Mouse (Mus musculus): ENCODE data around the gene Gm6034.
"Not testable (repeated sequence)": the region's sequence is repeated elsewhere in the genome, so short reads cannot be mapped to it uniquely, and the experiment has no call there.

The Gm6034 gene

GRCm38 (mm10) chr17:36022922-36023321 is 19.8 kb upstream of the Gm6034 start:
- no peak for DNase-seq (ENCODE audit: low read depth)

- DNase-seq (ENCODE audit: low read depth), result peak; percentile 63
Measured at GRCm38 (mm10) chr17:36023710-36024654, 18.8 kb upstream of the Gm6034 start.

- no peak for DNase-seq (ENCODE audit: low read depth)
Measured at GRCm38 (mm10) chr17:36025197-36025596, 17.6 kb upstream of the Gm6034 start.

- DNase-seq (ENCODE audit: low read depth), result no peak
Measured at GRCm38 (mm10) chr17:36025901-36026300, 16.9 kb upstream of the Gm6034 start.

- no peak for DNase-seq (ENCODE audit: low read depth)
Measured at GRCm38 (mm10) chr17:36027663-36028062, 15.1 kb upstream of the Gm6034 start.

- no peak for DNase-seq (ENCODE audit: low read depth)
Measured at GRCm38 (mm10) chr17:36028879-36029619, 13.7 kb upstream of the Gm6034 start.

- not testable (repeated sequence) for DNase-seq (ENCODE audit: low read depth)
Measured at GRCm38 (mm10) chr17:36030046-36030702, 12.6 kb upstream of the Gm6034 start.

GRCm38 (mm10) chr17:36030703-36031582 is 11.8 kb upstream of the Gm6034 start:
- not testable (repeated sequence) for DNase-seq (ENCODE audit: low read depth)

GRCm38 (mm10) chr17:36031583-36032331 is 11.0 kb upstream of the Gm6034 start:
- DNase-seq (ENCODE audit: low read depth), result peak; percentile 72

GRCm38 (mm10) chr17:36032351-36032875 is 10.3 kb upstream of the Gm6034 start, which contains the start of gene H2-T23:
H2-T23 (minus strand) TSS chr17:36032855.
- peak; percentile 84 for DNase-seq (ENCODE audit: low read depth)

GRCm38 (mm10) chr17:36034524-36034923 is 8.2 kb upstream of the Gm6034 start:
- DNase-seq (ENCODE audit: low read depth), result not testable (repeated sequence)

GRCm38 (mm10) chr17:36035010-36035638 is 7.6 kb upstream of the Gm6034 start:
- DNase-seq (ENCODE audit: low read depth), result peak; percentile 76

- DNase-seq (ENCODE audit: low read depth), result peak; percentile 27
Measured at GRCm38 (mm10) chr17:36036126-36036525, 6.6 kb upstream of the Gm6034 start.

- not testable (repeated sequence) for DNase-seq (ENCODE audit: low read depth)
Measured at GRCm38 (mm10) chr17:36040604-36041003, 2.2 kb upstream of the Gm6034 start.

GRCm38 (mm10) chr17:36042055-36042454 is 706 bp upstream of the Gm6034 start:
- DNase-seq (ENCODE audit: low read depth), result not testable (repeated sequence)

GRCm38 (mm10) chr17:36043286-36043685 is 525 bp downstream of the Gm6034 start:
- DNase-seq (ENCODE audit: low read depth), result no peak

GRCm38 (mm10) chr17:36057927-36058326 is 15.2 kb downstream of the Gm6034 start:
- not testable (repeated sequence) for DNase-seq (ENCODE audit: low read depth)

GRCm38 (mm10) chr17:36058362-36058761 is 15.6 kb downstream of the Gm6034 start, which contains the start of gene Gm11127:
Gm11127 (minus strand) TSS chr17:36058371.
- DNase-seq (ENCODE audit: low read depth), result not testable (repeated sequence)

- peak; percentile 93 for DNase-seq (ENCODE audit: low read depth)
Measured at GRCm38 (mm10) chr17:36060829-36061228, 18.1 kb downstream of the Gm6034 start.
